Mouse (Mus musculus) E14TG2a.4 (cell line): Measurements from ENCODE around the gene 2210010C04Rik.

Experiments used
- CTCF ChIP-seq: conservative IDR thresholded peaks from 2 replicates; pipeline ENCODE4 v1.5.1; 2014; ENCODE audit warnings: low read length
- POU5F1 ChIP-seq: IDR thresholded peaks from 2 replicates; pipeline ENCODE4 v1.6.1; 2014; ENCODE audit warnings: low read length, borderline replicate concordance

- TF ChIP-seq CTCF = no peak
- no peak for TF ChIP-seq POU5F1
These were observed 9.4 kb upstream of the 2210010C04Rik start for GRCm38 (mm10) chr6:41044753-41045152.
